Mouse (Mus musculus): ENCODE measurements around the gene Sh3bgrl. TPM values are rescaled to one million over a fixed set of nuclear protein-coding genes. Genes with fewer than 3 reads are reported as not detected.

The Sh3bgrl gene
- polyA plus RNA-seq, 1 experiment from 2014 or later = 73.1 TPM

GRCm38 (mm10) chrX:109131834-109132233 lies 36.7 kb downstream of the Sh3bgrl start:
- DNase-seq (ENCODE audit: low spot score) = no peak

- no peak for DNase-seq (ENCODE audit: low spot score)
Observed at GRCm38 (mm10) chrX:109132463-109132862, 37.3 kb downstream of the Sh3bgrl start.

- DNase-seq (ENCODE audit: low spot score) = no peak
Observed at GRCm38 (mm10) chrX:109133500-109133899, 38.3 kb downstream of the Sh3bgrl start.

GRCm38 (mm10) chrX:109136306-109136705 lies 41.1 kb downstream of the Sh3bgrl start:
- no peak for DNase-seq (ENCODE audit: low spot score)

- DNase-seq (ENCODE audit: low spot score) = no peak
Observed at GRCm38 (mm10) chrX:109136820-109137219, 41.7 kb downstream of the Sh3bgrl start.

GRCm38 (mm10) chrX:109137295-109137694 lies 42.1 kb downstream of the Sh3bgrl start:
- no peak for DNase-seq (ENCODE audit: low spot score)

DNA sequence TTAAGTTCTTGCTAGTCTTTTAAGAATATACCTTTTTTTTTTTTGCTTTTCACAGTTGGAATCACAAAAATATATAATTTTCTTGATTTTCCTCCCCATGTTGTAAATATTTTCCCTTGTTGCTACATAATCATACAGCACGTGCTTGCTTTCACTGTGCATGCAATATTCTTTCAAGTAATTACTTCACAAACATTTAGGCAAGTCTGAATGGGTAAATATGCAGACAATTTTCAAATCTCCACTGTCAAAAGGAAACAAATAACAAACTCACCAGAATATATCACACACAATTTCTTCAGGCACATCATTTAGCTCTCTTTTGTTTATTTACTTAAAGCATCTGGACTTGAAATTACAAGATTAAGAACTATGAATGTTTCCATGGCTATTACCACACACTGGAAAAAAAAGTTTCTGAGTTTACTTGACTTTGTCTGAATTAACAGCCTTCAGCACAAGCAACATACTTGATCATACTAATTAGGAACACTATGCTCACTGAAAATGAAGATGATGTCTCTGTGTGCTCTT lies 46.2 kb downstream of the Sh3bgrl start:
- no peak for DNase-seq (ENCODE audit: low spot score)

DNA sequence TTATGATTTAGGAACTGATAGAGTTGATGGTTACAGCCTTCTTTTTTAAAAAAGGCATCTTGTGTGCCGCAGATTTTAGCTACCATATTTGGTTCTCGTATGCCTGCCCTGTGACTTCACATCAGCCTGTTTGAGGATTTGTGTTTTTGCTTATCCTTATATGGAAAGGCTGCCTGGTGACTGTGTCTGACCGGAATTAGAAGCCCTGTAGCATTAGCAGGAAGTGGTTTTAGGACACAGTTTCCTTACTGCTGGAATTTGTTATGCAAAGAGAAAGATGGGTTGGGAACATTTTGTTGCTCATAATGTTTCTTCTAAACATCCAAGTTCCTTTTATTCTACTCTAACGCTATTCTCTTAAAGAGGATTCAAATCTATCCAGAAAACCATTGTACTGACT lies 47.1 kb downstream of the Sh3bgrl start:
- no peak for DNase-seq (ENCODE audit: low spot score)

DNA sequence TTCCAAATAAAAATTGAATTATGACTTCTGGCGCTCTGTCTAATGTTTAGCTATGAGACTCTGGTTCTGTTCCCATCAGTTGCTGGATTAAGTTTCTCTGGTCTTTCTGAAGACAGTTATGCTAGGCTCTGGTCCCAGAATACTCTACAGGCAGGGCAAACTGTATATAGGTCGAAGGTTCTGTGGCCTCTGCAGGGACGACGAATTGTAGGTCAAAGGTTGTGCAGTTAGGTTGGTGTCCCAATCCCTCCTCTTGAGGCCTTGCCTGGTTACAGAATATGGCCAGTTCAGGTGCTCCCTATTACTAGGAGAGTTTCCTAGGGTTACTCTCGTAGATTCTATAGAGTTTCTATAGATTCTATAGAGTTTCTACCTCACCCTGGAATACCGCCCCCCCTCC lies 50.6 kb downstream of the Sh3bgrl start:
- DNase-seq (ENCODE audit: low spot score) = no peak

DNA sequence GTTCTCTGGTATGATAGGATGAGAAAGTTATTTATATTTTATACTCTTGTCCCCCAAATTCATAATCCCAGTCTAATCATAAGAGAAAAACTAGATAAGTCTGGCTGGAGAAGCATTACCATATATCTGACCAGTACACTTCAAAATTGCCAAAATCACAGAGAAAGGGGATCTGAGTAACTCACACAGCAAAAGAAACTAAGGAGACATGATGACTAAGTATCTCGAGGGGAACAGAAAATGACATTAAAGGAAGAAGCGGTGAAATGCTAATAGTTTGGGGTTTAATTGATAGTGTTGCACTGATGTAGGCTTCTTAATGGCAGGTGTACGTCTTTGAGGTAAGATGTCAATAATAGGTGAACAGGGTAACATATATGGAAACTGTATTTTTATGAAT lies 51.9 kb downstream of the Sh3bgrl start:
- no peak for DNase-seq (ENCODE audit: low spot score)

- no peak for DNase-seq (ENCODE audit: low spot score)
Observed at GRCm38 (mm10) chrX:109151228-109151627, 56.1 kb downstream of the Sh3bgrl start.

- no peak for DNase-seq (ENCODE audit: low spot score)
Observed at GRCm38 (mm10) chrX:109160326-109160725, 65.2 kb downstream of the Sh3bgrl start.

- no peak for DNase-seq (ENCODE audit: low spot score)
Observed at GRCm38 (mm10) chrX:109160901-109161300, 65.7 kb downstream of the Sh3bgrl start.

DNA sequence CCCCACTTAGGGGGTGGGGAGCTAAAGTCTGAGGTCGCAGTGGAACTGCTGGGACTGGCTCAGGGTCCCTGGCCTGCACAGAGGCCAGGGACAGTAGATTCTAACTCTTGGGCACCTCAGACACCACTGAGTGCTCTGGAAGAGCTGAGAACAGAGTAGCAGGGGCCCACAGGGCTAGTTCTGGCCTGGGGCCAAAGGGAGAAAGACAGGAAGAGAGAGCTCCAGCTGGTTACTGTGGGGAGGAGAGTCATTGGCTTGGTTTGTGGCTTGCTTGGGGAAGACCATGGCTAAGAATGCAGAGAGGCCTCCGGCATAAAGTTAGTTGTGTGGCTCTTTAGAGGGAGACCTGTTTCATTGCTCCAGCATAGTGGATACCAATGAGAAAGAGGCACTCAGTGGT lies 79.9 kb downstream of the Sh3bgrl start:
- no peak for DNase-seq (ENCODE audit: low spot score)

DNA sequence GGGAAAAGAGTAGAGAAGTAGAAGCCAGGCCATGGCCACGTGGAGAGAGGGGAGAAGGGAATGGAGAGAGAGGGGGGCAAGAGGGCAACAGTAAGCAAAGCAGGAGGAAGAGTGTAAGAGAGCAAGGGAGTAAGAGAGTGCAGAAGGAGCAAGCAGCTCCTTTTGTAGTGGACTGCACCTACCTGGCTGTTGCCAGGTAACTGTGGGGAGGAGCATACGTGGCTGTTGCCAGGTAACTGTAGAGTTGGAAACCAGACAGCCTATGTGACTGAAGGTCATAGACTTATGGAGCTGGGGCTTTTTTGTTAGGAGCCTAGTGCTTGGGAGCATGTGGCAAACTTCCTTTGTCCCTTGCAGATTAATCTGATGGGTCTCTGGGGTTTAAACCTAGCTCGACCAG lies 80.3 kb downstream of the Sh3bgrl start:
- no peak for DNase-seq (ENCODE audit: low spot score)

DNA sequence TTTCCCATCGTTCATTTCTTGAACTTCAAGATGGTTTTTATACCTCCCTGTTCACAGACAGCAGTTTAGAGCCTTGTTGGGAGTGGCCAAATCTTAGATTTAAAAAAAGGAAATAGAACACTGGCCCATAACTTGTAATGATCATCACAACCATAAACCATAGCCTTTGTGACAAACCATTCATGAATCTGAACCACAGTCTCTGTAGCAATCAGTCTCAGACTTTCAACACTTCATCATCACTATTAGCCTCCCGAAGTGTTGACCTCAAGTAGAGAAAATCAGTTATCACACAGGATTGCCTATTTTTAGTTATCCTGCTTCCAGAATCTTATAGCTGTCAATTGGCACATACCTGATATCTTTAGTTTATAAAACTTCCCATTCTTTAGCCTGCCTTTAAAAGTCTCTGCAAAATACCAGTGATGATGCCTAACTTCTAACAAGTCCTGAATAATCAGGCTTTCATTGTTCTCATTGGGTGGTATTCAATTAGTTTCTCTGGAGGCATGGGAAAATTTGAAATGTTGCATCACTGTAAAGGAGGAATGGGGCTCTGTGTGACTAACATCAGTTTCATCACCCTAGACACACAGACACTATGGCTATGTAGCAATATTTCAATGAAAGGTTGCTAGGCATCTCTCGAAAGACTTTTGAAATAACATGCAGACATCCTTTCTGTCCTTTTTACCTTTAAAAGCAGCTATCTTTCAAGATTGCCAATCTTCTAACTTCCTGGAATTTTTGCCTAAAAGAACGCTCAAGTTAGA lies 89.7 kb downstream of the Sh3bgrl start:
- no peak for DNase-seq (ENCODE audit: low spot score)

DNA sequence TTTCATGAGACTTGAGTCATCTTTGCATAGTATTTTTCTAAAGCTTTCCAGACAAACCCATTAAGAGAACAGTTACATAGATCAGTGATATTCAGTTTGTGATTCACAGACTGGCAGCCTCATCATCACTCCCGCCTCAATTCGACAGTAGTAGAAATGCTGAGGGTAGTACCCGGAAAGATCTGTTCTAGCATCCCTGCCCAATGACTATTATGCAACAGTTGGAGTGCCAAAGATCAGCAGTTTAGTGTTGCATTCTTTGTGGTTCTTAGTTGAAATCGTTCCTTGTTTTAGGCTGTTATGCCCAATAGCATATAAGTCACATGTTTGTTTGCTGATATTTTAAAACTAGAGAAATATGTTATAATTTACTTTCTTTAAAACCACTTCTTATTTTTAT lies 94.4 kb downstream of the Sh3bgrl start:
- no peak for DNase-seq (ENCODE audit: low spot score)

GRCm38 (mm10) chrX:109190969-109191368 lies 95.8 kb downstream of the Sh3bgrl start:
- no peak for DNase-seq (ENCODE audit: low spot score)

DNA sequence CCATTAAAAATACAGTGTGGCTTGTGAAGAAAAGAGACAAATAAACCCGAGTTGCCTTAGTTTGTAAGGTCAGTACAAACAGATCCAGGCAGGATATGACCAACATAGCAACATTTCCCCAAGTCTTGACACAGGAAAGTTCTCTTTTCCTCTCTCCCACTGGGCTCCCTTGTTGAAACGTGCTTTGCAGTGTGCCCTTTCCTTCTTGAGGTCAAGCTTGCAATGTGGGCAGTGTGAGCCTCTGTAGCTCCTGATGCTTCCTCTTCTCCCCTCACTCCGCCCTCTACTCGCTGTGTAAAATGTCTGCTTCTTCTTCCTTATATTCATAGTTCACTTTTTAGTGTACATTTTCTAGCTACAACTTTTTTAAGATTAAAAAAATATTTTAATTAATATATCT lies 96.3 kb downstream of the Sh3bgrl start:
- DNase-seq (ENCODE audit: low spot score) = no peak

DNA sequence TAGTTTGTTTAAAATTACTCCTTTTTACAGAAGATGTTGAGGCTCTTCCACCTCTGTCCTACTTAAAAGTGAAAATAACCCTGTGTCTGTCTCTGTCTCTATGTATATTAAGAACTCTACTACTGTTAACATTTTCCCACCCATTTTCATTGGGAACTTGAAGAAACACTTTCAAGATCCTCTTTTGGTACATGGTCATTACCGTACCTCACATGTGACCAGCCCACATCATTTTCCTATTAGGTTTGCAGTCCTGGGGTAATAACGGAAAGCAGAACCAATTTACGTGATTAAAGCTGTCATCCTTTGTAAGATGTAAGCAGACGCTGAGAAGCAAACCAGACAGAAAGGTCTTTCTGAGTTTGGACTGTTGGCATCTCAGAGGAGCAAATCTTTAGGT lies 101.3 kb downstream of the Sh3bgrl start, which contains the start of gene Gm6377:
Gene Gm6377 (plus strand): TSS at position 289 of the 400 bp plus-strand sequence.
- no peak for DNase-seq (ENCODE audit: low spot score)

DNA sequence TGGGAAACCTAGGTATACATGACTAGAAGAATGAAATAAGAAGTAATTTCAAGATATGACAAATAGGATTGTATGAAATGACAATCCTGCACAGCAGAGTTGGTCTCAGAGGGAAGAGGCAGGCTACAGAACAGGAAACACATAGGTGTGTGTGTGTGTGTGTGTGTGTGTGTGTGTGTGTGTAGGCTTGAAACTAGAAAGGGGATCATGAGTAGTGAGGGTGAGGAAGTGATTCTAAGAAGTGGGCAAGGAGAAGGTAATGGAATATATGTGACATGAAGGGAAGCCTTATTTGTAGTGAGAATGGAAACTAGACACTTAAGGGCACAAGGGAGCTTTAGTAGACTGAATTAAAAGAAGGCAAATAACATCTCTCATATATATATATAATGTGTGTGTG lies 112.7 kb downstream of the Sh3bgrl start:
- DNase-seq (ENCODE audit: low spot score) = no peak

DNA sequence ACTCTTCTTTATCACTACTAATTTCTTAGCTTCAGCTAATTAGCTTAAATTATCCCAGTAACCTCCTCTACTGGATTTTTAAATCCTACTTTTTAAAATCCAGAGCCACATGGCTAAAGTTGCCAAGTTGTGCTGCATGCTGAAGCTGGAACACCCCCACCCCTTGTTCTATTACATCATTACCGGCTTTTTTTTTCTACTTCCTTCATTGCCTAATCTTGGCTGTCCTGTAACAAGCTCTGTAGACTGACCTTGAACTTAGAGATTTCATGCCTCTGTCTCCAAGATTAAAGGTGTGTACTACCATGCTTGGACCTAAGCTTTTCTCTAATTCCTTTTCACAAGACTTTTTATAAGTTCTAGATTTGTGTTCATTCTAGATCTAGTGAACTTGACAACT lies 133.6 kb downstream of the Sh3bgrl start:
- DNase-seq (ENCODE audit: low spot score) = no peak

- DNase-seq (ENCODE audit: low spot score) = no peak
Observed at GRCm38 (mm10) chrX:109235383-109236036, 140.3 kb downstream of the Sh3bgrl start.

Data from thymus, postnatal 0 days (tissue).